Mouse (Mus musculus) regulatory T cell (primary cell): ENCODE results near the gene Vmn2r93.

Experiments
- in situ Hi-C: fragments of 300-600 bp; cut with MboI, MseI; formaldehyde crosslinking; loops from one replicate; pipeline ENCODE4 v1.15.1; 2025; ENCODE audit warnings: high pct_unique_total_duplicates

Vmn2r93 gene

GRCm38 (mm10) chr17:18297799-18298198 lies at the start of gene Vmn2r93:
TSS of gene Vmn2r93 (plus strand) at chr17:18298099.
- in situ Hi-C loops: no loop called here

GRCm38 (mm10) chr17:18277656-18278055 lies 20.2 kb upstream of the Vmn2r93 start, which contains the start of gene Vmn2r94:
TSS of gene Vmn2r94 (minus strand) at chr17:18277756.
- in situ Hi-C loops: no loop called here

GRCm38 (mm10) chr17:18323031-18323430 lies 25.1 kb downstream of the Vmn2r93 start:
- in situ Hi-C loops: no loop called here

GRCm38 (mm10) chr17:18360007-18360406 lies 62.1 kb downstream of the Vmn2r93 start:
- in situ Hi-C loops: no loop called here

- in situ Hi-C loops: no loop called here
These were observed 62.7 kb downstream of the Vmn2r93 start for GRCm38 (mm10) chr17:18360602-18361001.
